Mouse (Mus musculus) hindbrain, postnatal 0 days (tissue): ENCODE data around the gene Lce1f. TPM values are rescaled to one million over a fixed set of nuclear protein-coding genes. Genes with fewer than 3 reads are reported as not detected.
"Not testable (repeated sequence)": the region's sequence is repeated elsewhere in the genome, so short reads cannot be mapped to it uniquely, and the experiment has no call there.

Source experiments
- ATAC-seq: fragments of 200-750 bp; cut with Nextera tagmentation; 2 replicates; pipeline ENCODE4 v1.8.0; 2017; ENCODE audit warnings: mild to moderate bottlenecking, moderate TSS enrichment, moderate library complexity
- DNase-seq: peaks from one replicate; pipeline ENCODE4 v3.0.0-alpha.2; 2015; ENCODE audit warnings: low spot score
- H3K27ac ChIP-seq: fragments of 300-500 bp; sonication (generic); 2 replicates; pipeline ENCODE4 v1.5.1; 2014; ENCODE audit warnings: mild to moderate bottlenecking
- H3K27me3 ChIP-seq: fragments of 300-500 bp; sonication (generic); 2 replicates; pipeline ENCODE4 v1.6.1; 2014; ENCODE audit warnings: low read length, mixed read lengths; ENCODE audit not compliant: insufficient read depth
- H3K36me3 ChIP-seq: fragments of 300-500 bp; sonication (generic); 2 replicates; pipeline ENCODE4 v1.6.1; 2014; ENCODE audit warnings: low read length, mixed read lengths; ENCODE audit not compliant: insufficient read depth
- H3K4me1 ChIP-seq: fragments of 300-500 bp; sonication (generic); 2 replicates; pipeline ENCODE4 v1.6.1; 2014; ENCODE audit warnings: antibody characterized with exemption, low read length, mixed read lengths; ENCODE audit not compliant: insufficient read depth
- H3K4me2 ChIP-seq: fragments of 300-500 bp; sonication (generic); 2 replicates; pipeline ENCODE4 v1.6.1; 2014; ENCODE audit warnings: low read depth, mild to moderate bottlenecking, low read length, moderate library complexity, mixed read lengths
- H3K4me3 ChIP-seq: fragments of 300-500 bp; sonication (generic); 2 replicates; pipeline ENCODE4 v1.5.1; 2014; ENCODE audit warnings: low read length
- H3K9ac ChIP-seq: fragments of 300-500 bp; sonication (generic); replicated peaks from 2 replicates; pipeline ENCODE4 v1.6.1; 2014; ENCODE audit warnings: mild to moderate bottlenecking, low read length, moderate library complexity, mixed read lengths
- H3K9me3 ChIP-seq: fragments of 300-500 bp; sonication (generic); 2 replicates; pipeline ENCODE4 v1.6.1; 2016; ENCODE audit warnings: low read length, mixed read lengths
- CTCF ChIP-seq: IDR thresholded peaks from 2 replicates; pipeline ENCODE4 v1.5.1; 2016; ENCODE audit warnings: antibody characterized with exemption, control low read depth, low read depth
- WGBS: fragments of 180-500 bp; shearing (Covaris S2); extraction: QIAGEN DNeasy Blood & Tissue Kit; methylation state at CpG from one replicate; pipeline ENCODE4 v1.1.7; 2014; 5-methylcytosine and 5-hydroxymethylcytosine counted together
- polyA plus RNA-seq: library from polyadenylated mRNA; unstranded; fragments of >200 nt; fragmentation: Nextera tagmentation; extraction: Ambion mirVana; gene quantifications from 2 replicates; pipeline ENCODE4 v1.2.1, GENCODE M21; 2015
- total RNA-seq: library from RNA; depleted of rRNA; stranded (reverse); fragments of >200 nt; gene quantifications from 2 replicates; pipeline ENCODE4 v1.2.3, GENCODE M21; 2014; rRNA removed

Lce1f gene
- total and polyA plus RNA-seq, 2 experiments from 2014 or later, result not detected

DNA sequence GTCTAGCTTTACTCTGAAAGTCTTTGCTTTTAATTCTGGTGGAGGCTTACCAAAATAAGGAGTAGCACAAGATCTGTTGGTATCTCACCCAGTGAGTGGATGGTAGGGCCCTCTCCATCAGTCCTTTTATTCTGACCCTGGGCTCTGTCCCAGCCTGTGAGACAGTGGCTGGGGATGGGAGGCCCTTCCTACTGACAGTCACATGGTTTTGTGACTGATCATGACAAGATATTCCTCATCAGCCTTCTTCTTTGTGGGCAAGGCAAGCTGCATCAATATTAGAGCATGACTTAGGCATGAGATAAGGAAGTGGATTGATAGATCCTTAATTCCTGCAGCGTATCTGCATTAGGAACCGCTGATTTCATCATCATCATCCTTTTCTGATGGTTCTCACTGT lies 11.2 kb downstream of the Lce1f start, which contains the start of gene Lce1e:
TSS of gene Lce1e (minus strand) at position 101 of the 400 bp plus-strand sequence.
- 82% methylated on average over 2 of the region's 2 CpGs for WGBS
- no peaks in the 10 kb centered on the region for H3K27me3 ChIP-seq
- no peaks in the 10 kb centered on the region for H3K36me3 ChIP-seq
- H3K27ac ChIP-seq, result no peak within 1 kb of the TSS
- TF ChIP-seq CTCF, result no peak
- no peak within 1 kb of the TSS for H3K4me2 ChIP-seq
- ATAC-seq (no peak), DNase-seq (no peak)
- no peak within 1 kb of the TSS for H3K9ac ChIP-seq
- no peaks in the 10 kb centered on the region for H3K4me1 ChIP-seq
- no peak within 1 kb of the TSS for H3K4me3 ChIP-seq
- no peaks in the 10 kb centered on the region for H3K9me3 ChIP-seq

DNA sequence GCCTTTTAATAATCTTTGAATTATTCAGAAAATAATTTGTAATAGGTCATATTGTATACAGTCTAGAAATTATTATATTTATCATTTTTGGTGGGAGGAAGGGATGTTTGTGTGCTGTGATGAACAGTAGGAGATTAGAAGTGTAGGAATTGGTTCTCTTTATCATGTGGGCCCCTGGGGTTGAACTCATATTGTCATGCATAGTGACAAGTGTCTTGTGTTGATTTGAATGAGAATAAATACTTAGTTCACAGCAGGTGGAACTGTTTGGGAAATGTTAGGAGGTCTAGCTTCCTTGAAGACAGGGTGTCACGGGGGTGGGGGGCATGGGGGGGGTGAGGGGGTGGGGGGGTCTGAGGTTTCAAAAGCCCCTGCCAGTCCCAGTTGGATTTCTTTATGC lies 25.5 kb downstream of the Lce1f start:
- Histone ChIP-seq H3K4me3 (no peak overlapping the region), H3K9ac (no peak overlapping the region), H3K9me3 (no peaks in the 10 kb centered on the region), H3K4me2 (no peak overlapping the region), H3K36me3 (no peaks in the 10 kb centered on the region), H3K27me3 (no peaks in the 10 kb centered on the region), H3K4me1 (no peaks in the 10 kb centered on the region), H3K27ac (no peak overlapping the region)
- TF ChIP-seq CTCF, result no peak
- ATAC-seq (no peak), DNase-seq (no peak)
- WGBS, result 0% methylated on average over 1 of the region's 1 CpGs

GRCm38 (mm10) chr3:92691688-92692087 lies 28.5 kb downstream of the Lce1f start:
- no peak for TF ChIP-seq CTCF
- no peak for ATAC-seq
- no peak for DNase-seq

DNA sequence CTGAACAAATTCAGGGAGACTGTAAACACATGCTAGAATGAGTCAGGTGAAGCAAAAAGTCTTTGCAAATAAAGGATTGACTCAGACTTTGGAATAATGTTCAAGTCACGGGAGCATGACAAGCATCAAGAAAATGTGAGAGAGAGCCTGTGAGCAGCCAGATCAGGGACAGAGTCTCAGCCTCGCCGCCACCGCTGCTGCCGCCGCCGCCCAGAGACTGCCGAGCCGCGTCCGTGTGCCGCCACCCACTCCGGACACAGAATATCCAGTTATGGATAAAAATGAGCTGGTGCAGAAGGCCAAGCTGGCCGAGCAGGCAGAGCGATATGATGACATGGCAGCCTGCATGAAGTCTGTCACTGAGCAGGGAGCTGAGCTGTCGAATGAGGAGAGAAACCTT lies 31.0 kb downstream of the Lce1f start:
- H3K27ac ChIP-seq, ATAC-seq, H3K27me3 ChIP-seq, DNase-seq, H3K9ac ChIP-seq, H3K4me1 ChIP-seq, H3K4me3 ChIP-seq, H3K36me3 ChIP-seq, H3K4me2 ChIP-seq, H3K9me3 ChIP-seq: not testable (repeated sequence)
- WGBS, result 84% methylated on average over 16 of the region's 16 CpGs

More at GRCm38 (mm10) chr3:92691688-92692087, 28.5 kb downstream of the Lce1f start:
- Histone ChIP-seq H3K4me1 (no peaks in the 10 kb centered on the region), H3K27me3 (no peaks in the 10 kb centered on the region), H3K27ac (no peak overlapping the region), H3K4me2 (no peak overlapping the region), H3K9me3 (no peaks in the 10 kb centered on the region), H3K9ac (no peak overlapping the region), H3K36me3 (no peaks in the 10 kb centered on the region), H3K4me3 (no peak overlapping the region)

GRCm38 (mm10) chr3:92687110-92687509 lies 33.0 kb downstream of the Lce1f start, which contains the start of gene Lce1d:
TSS of gene Lce1d (minus strand) at chr3:92687210.
- Histone ChIP-seq H3K9ac (no peak within 1 kb of the TSS), H3K4me2 (no peak within 1 kb of the TSS), H3K36me3 (no peaks in the 10 kb centered on the region), H3K9me3 (no peaks in the 10 kb centered on the region), H3K27ac (no peak within 1 kb of the TSS), H3K4me3 (no peak within 1 kb of the TSS), H3K27me3 (no peaks in the 10 kb centered on the region), H3K4me1 (no peaks in the 10 kb centered on the region)
- TF ChIP-seq CTCF, result no peak
- 70% methylated on average over 2 of the region's 2 CpGs for WGBS
- DNase-seq (no peak), ATAC-seq (no peak)

- Histone ChIP-seq H3K4me3 (no peak within 1 kb of the TSS), H3K9me3 (no peaks in the 10 kb centered on the region), H3K27me3 (no peaks in the 10 kb centered on the region), H3K27ac (no peak within 1 kb of the TSS), H3K36me3 (no peaks in the 10 kb centered on the region), H3K9ac (no peak within 1 kb of the TSS), H3K4me2 (no peak within 1 kb of the TSS), H3K4me1 (no peaks in the 10 kb centered on the region)
- WGBS, result 87% methylated on average over 4 of the region's 4 CpGs
- DNase-seq, result no peak
- no peak for TF ChIP-seq CTCF
- ATAC-seq, result no peak
Observed at GRCm38 (mm10) chr3:92678947-92679346, 41.2 kb downstream of the Lce1f start, which contains the start of gene Lce1c. TSS of gene Lce1c (plus strand) at chr3:92679247.

DNA sequence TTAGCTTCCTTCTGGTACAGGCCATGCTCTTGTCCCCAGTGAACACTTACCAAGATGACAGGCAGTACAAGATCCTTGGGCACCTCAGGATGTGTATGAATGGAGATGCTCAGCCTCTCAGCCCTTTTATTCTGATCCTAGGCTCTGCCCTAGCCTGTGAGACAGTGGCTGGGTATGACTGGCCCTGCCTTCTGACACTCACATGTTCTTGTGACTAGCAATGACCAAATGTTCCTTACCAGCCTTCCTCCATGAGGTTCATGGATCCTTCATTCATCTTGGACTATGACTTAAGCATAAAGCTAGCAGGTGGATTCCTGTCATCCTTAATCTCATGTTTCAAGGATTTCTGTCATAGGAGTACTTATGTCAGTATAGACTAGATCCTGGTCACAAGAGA lies 49.9 kb downstream of the Lce1f start, which contains the start of gene Lce1a2:
TSS of gene Lce1a2 (minus strand) at position 101 of the 400 bp plus-strand sequence.
- Histone ChIP-seq H3K36me3 (no peaks in the 10 kb centered on the region), H3K4me1 (no peaks in the 10 kb centered on the region), H3K4me3 (no peak within 1 kb of the TSS), H3K4me2 (no peak within 1 kb of the TSS), H3K9me3 (no peaks in the 10 kb centered on the region), H3K9ac (no peak within 1 kb of the TSS), H3K27me3 (no peaks in the 10 kb centered on the region), H3K27ac (no peak within 1 kb of the TSS)
- DNase-seq (no peak), ATAC-seq (no peak)
- TF ChIP-seq CTCF, result no peak

Other genes starting within 250 kb of the Lce1f start
- not detected in 2 replicates for gene Sprr1a, start 234.5 kb downstream of the Lce1f start, total RNA-seq
- gene Sprr1a, start 234.5 kb downstream of the Lce1f start, polyA plus RNA-seq, result 0.23 and 0.25 TPM in 2 replicates
- gene Sprr4, start 219.9 kb downstream of the Lce1f start, total RNA-seq, result not detected in 2 replicates
- not detected in 2 replicates for gene Sprr4, start 219.9 kb downstream of the Lce1f start, polyA plus RNA-seq
- not detected in 2 replicates for gene 2310046K23Rik, start 185.8 kb downstream of the Lce1f start, total RNA-seq
- gene 2310046K23Rik, start 185.8 kb downstream of the Lce1f start, polyA plus RNA-seq, result not detected in 2 replicates
- not detected in 2 replicates for gene Ivl, start 146.6 kb downstream of the Lce1f start, total RNA-seq
- not detected in 2 replicates for gene Ivl, start 146.6 kb downstream of the Lce1f start, polyA plus RNA-seq
- gene Smcp, start 131.4 kb downstream of the Lce1f start, total RNA-seq, result not detected in 2 replicates
- gene Smcp, start 131.4 kb downstream of the Lce1f start, polyA plus RNA-seq, result not detected in 2 replicates
- gene 2210017I01Rik, start 112.9 kb downstream of the Lce1f start, total RNA-seq, result not detected in 2 replicates
- not detected in 2 replicates for gene 2210017I01Rik, start 112.9 kb downstream of the Lce1f start, polyA plus RNA-seq
- not detected in 2 replicates for gene Lce6a, start 98.7 kb downstream of the Lce1f start, total RNA-seq
- not detected in 2 replicates for gene Lce6a, start 98.7 kb downstream of the Lce1f start, polyA plus RNA-seq
- gene Lce1a1, start 72.0 kb downstream of the Lce1f start, total RNA-seq, result not detected in 2 replicates
- not detected in 2 replicates for gene Lce1a1, start 72.0 kb downstream of the Lce1f start, polyA plus RNA-seq
- not detected in 2 replicates for gene Lce1b, start 63.4 kb downstream of the Lce1f start, total RNA-seq
- not detected in 2 replicates for gene Lce1b, start 63.4 kb downstream of the Lce1f start, polyA plus RNA-seq
- gene Lce1a2, start 50.0 kb downstream of the Lce1f start, total RNA-seq, result not detected in 2 replicates
- not detected in 2 replicates for gene Lce1a2, start 50.0 kb downstream of the Lce1f start, polyA plus RNA-seq
- not detected in 2 replicates for gene Lce1c, start 41.1 kb downstream of the Lce1f start, total RNA-seq
- not detected in 2 replicates for gene Lce1c, start 41.1 kb downstream of the Lce1f start, polyA plus RNA-seq
- not detected in 2 replicates for gene Lce1d, start 33.1 kb downstream of the Lce1f start, total RNA-seq
- not detected in 2 replicates for gene Lce1d, start 33.1 kb downstream of the Lce1f start, polyA plus RNA-seq
- gene Lce1e, start 11.3 kb downstream of the Lce1f start, total RNA-seq, result not detected in 2 replicates
- gene Lce1e, start 11.3 kb downstream of the Lce1f start, polyA plus RNA-seq, result not detected in 2 replicates
- gene Gm38119, start 18.7 kb upstream of the Lce1f start, total RNA-seq, result not detected in 2 replicates
- gene Gm38119, start 18.7 kb upstream of the Lce1f start, polyA plus RNA-seq, result not detected in 2 replicates
- gene Lce1g, start 32.0 kb upstream of the Lce1f start, total RNA-seq, result not detected in 2 replicates
- 0.20 TPM in 1 of 2 replicates, not detected in the other for gene Lce1g, start 32.0 kb upstream of the Lce1f start, polyA plus RNA-seq
- not detected in 2 replicates for gene Lce1h, start 44.7 kb upstream of the Lce1f start, total RNA-seq
- not detected in 2 replicates for gene Lce1h, start 44.7 kb upstream of the Lce1f start, polyA plus RNA-seq
- gene Lce1i, start 58.5 kb upstream of the Lce1f start, total RNA-seq, result not detected in 2 replicates
- gene Lce1i, start 58.5 kb upstream of the Lce1f start, polyA plus RNA-seq, result not detected in 2 replicates
- not detected in 2 replicates for gene Lce1j, start 70.2 kb upstream of the Lce1f start, total RNA-seq
- not detected in 2 replicates for gene Lce1j, start 70.2 kb upstream of the Lce1f start, polyA plus RNA-seq
- gene Lce1k, start 87.5 kb upstream of the Lce1f start, total RNA-seq, result not detected in 2 replicates
- not detected in 2 replicates for gene Lce1k, start 87.5 kb upstream of the Lce1f start, polyA plus RNA-seq
- gene Kprp, start 106.9 kb upstream of the Lce1f start, total RNA-seq, result not detected in 2 replicates
- gene Kprp, start 106.9 kb upstream of the Lce1f start, polyA plus RNA-seq, result not detected in 2 replicates
- gene Lce1l, start 130.9 kb upstream of the Lce1f start, total RNA-seq, result not detected in 2 replicates
- gene Lce1l, start 130.9 kb upstream of the Lce1f start, polyA plus RNA-seq, result not detected in 2 replicates
- gene 2310050C09Rik, start 149.9 kb upstream of the Lce1f start, total RNA-seq, result not detected in 2 replicates
- not detected in 2 replicates for gene 2310050C09Rik, start 149.9 kb upstream of the Lce1f start, polyA plus RNA-seq
- gene Lce3a, start 205.9 kb upstream of the Lce1f start, total RNA-seq, result not detected in 2 replicates
- gene Lce3a, start 205.9 kb upstream of the Lce1f start, polyA plus RNA-seq, result not detected in 2 replicates
- not detected in 2 replicates for gene Lce3b, start 212.6 kb upstream of the Lce1f start, total RNA-seq
- gene Lce3b, start 212.6 kb upstream of the Lce1f start, polyA plus RNA-seq, result not detected in 2 replicates
- gene Lce3c, start 224.1 kb upstream of the Lce1f start, total RNA-seq, result not detected in 2 replicates
- 0.46 and 1.3 TPM in 2 replicates for gene Lce3c, start 224.1 kb upstream of the Lce1f start, polyA plus RNA-seq
- not detected in 2 replicates for gene Lce3d, start 237.0 kb upstream of the Lce1f start, total RNA-seq
- not detected in 2 replicates for gene Lce3d, start 237.0 kb upstream of the Lce1f start, polyA plus RNA-seq
- gene Lce3e, start 246.7 kb upstream of the Lce1f start, total RNA-seq, result not detected in 2 replicates
- gene Lce3e, start 246.7 kb upstream of the Lce1f start, polyA plus RNA-seq, result not detected in 2 replicates